Mouse (Mus musculus) left cerebral cortex, adult 11 months (tissue): ENCODE measurements around the gene Gm19684.
"Not testable (repeated sequence)": the region's sequence is repeated elsewhere in the genome, so short reads cannot be mapped to it uniquely, and the experiment has no call there.

Source experiments
- DNase-seq: peaks from one replicate; pipeline ENCODE4 v3.0.0; 2022; ENCODE audit warnings: low spot score

The Gm19684 gene

DNA sequence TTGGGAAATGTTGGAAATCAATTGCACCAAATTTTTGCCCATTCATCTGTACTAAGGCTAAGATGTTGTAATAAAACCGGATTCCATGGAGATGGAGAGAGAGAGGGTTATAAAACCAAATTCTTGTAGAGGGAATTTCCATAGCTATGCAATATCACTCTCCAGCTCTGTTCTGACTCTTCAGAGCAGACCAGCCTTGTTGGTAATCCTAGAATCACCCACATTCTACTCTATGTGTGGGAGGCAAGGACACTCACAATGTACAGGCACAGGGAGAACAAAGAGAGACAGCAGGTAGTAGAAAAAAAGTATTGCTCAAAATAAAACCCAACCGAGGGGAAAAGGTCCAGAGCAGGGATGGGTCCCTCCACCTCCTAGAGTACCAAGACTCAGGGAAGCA is 54.7 kb downstream of the Gm19684 start:
- not testable (repeated sequence) for DNase-seq

DNA sequence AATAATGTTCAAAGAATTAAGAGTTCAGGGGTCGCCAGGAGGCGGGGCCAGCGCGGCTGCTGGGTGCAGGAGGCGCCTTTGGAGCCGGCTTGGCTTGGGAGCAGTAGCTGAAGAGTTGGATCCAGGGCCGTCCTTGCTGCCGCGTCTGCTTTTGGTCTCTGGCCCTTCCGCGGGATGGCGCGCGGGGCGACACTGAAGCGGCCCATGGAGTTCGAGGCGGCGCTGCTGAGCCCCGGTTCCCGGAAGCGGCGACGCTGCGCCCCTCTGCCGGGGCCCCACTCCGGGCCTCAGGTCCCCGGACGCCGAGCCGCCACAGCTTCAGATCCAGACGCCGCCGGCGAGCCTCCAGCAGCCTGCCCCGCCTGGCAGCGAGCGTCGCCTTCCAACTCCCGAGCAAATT is 57.5 kb downstream of the Gm19684 start:
- not testable (repeated sequence) for DNase-seq
